Mouse (Mus musculus): ENCODE results near the gene Spdye4c.

GRCm38 (mm10) chr2:128568490-128568889 lies 22.5 kb upstream of the Spdye4c start:
- no peak for TF ChIP-seq EP300 (IDR thresholded peaks at IDR 0.05; ENCODE audit: low read depth in 1 of 2, low read length in 2 of 2)
- TF ChIP-seq GABPA (IDR thresholded peaks at IDR 0.05; ENCODE audit: low read depth, low read length): no peak
- TF ChIP-seq TBP (IDR thresholded peaks at IDR 0.05; ENCODE audit: low read depth, low read length): no peak
- no peak for TF ChIP-seq CTCF (IDR thresholded peaks at IDR 0.05 in 2 of 3, conservative IDR thresholded peaks at IDR 0.05 in 1 of 3; ENCODE audit: control insufficient read depth in 1 of 3, insufficient read depth in 1 of 3, low read depth in 2 of 3, low read length in 3 of 3, poor library complexity in 1 of 3, severe bottlenecking in 1 of 3)
- no peak for TF ChIP-seq ZKSCAN1 (IDR thresholded peaks at IDR 0.05; ENCODE audit: low read depth, low read length)
- no peak for TF ChIP-seq ELF1 (IDR thresholded peaks at IDR 0.05; ENCODE audit: low read depth, low read length)
- TF ChIP-seq MYB (IDR thresholded peaks at IDR 0.05; ENCODE audit: low read depth, low read length): no peak
- no peak for TF ChIP-seq MAFK (IDR thresholded peaks at IDR 0.05; ENCODE audit: borderline replicate concordance, low read depth, low read length)
- no peak for TF ChIP-seq USF1 (IDR thresholded peaks at IDR 0.05; ENCODE audit: low read depth, low read length)
- TF ChIP-seq KAT2A (conservative IDR thresholded peaks at IDR 0.05; ENCODE audit: low read depth, low read length): no peak
